Mouse (Mus musculus): Measurements from ENCODE around the gene Nup214. TPM values are rescaled to one million over a fixed set of nuclear protein-coding genes. Genes with fewer than 3 reads are reported as not detected.

The Nup214 gene
- polyA plus RNA-seq, 1 experiment: 75.8 TPM

- Histone ChIP-seq H3K27ac (ENCODE audit: control insufficient read depth, insufficient read depth, low read length) (no peak overlapping the region), H3K4me1 (replicated peaks; ENCODE audit: control insufficient read depth, insufficient read depth, low read length) (no peaks in the 10 kb centered on the region), H3K27me3 (ENCODE audit: control insufficient read depth, insufficient read depth, low read length) (no peaks in the 10 kb centered on the region), H3K4me3 (ENCODE audit: control insufficient read depth, insufficient read depth, low read length) (no peak overlapping the region), H3K36me3 (ENCODE audit: control insufficient read depth, insufficient read depth, low read length) (peaks cover 78% of the 10 kb centered on the region)
- DNase-seq: peak; percentile 34
- WGBS: 85% methylated on average over 2 of the region's 2 CpGs
- TF ChIP-seq CTCF (IDR thresholded peaks at IDR 0.05; ENCODE audit: borderline replicate concordance, control insufficient read depth, extremely low read depth, insufficient read depth, low read length, poor library complexity) (no peak), POLR2A (IDR thresholded peaks at IDR 0.05; ENCODE audit: control insufficient read depth, extremely low read depth, insufficient read depth, low read length, poor library complexity) (no peak)
Observed at GRCm38 (mm10) chr2:31998443-31998842, 24.2 kb downstream of the Nup214 start.

- Histone ChIP-seq H3K4me1 (replicated peaks; ENCODE audit: control insufficient read depth, insufficient read depth, low read length) (no peaks in the 10 kb centered on the region), H3K27ac (ENCODE audit: control insufficient read depth, insufficient read depth, low read length) (peak overlapping the region; percentile 33; the same call in 1 of the 2 replicates), H3K36me3 (ENCODE audit: control insufficient read depth, insufficient read depth, low read length) (peaks cover 66% of the 10 kb centered on the region), H3K27me3 (ENCODE audit: control insufficient read depth, insufficient read depth, low read length) (no peaks in the 10 kb centered on the region), H3K4me3 (ENCODE audit: control insufficient read depth, insufficient read depth, low read length) (no peak overlapping the region)
- 98% methylated on average over 2 of the region's 2 CpGs for WGBS
- TF ChIP-seq POLR2A (IDR thresholded peaks at IDR 0.05; ENCODE audit: control insufficient read depth, extremely low read depth, insufficient read depth, low read length, poor library complexity): no peak
- no peak for TF ChIP-seq CTCF (IDR thresholded peaks at IDR 0.05; ENCODE audit: borderline replicate concordance, control insufficient read depth, extremely low read depth, insufficient read depth, low read length, poor library complexity)
- no peak for DNase-seq
Observed at GRCm38 (mm10) chr2:32008311-32008710, 34.1 kb downstream of the Nup214 start.

- Histone ChIP-seq H3K4me1 (replicated peaks; ENCODE audit: control insufficient read depth, insufficient read depth, low read length) (no peaks in the 10 kb centered on the region), H3K4me3 (ENCODE audit: control insufficient read depth, insufficient read depth, low read length) (no peak overlapping the region)
- no peak for DNase-seq
Observed at GRCm38 (mm10) chr2:32008716-32009115, 34.5 kb downstream of the Nup214 start.

GRCm38 (mm10) chr2:32019704-32020103, 45.5 kb downstream of the Nup214 start:
- TF ChIP-seq CTCF (IDR thresholded peaks at IDR 0.05; ENCODE audit: borderline replicate concordance, control insufficient read depth, extremely low read depth, insufficient read depth, low read length, poor library complexity): no peak
- no peak for TF ChIP-seq POLR2A (IDR thresholded peaks at IDR 0.05; ENCODE audit: control insufficient read depth, extremely low read depth, insufficient read depth, low read length, poor library complexity)
- peaks cover 39% of the 10 kb centered on the region for H3K36me3 ChIP-seq (ENCODE audit: control insufficient read depth, insufficient read depth, low read length)
- H3K27ac ChIP-seq (ENCODE audit: control insufficient read depth, insufficient read depth, low read length): no peak overlapping the region
- WGBS: 93% methylated on average over 4 of the region's 4 CpGs
- H3K4me1 ChIP-seq (replicated peaks; ENCODE audit: control insufficient read depth, insufficient read depth, low read length): no peaks in the 10 kb centered on the region
- H3K4me3 ChIP-seq (ENCODE audit: control insufficient read depth, insufficient read depth, low read length): no peak overlapping the region
- no peak for DNase-seq
- H3K27me3 ChIP-seq (ENCODE audit: control insufficient read depth, insufficient read depth, low read length): no peaks in the 10 kb centered on the region

More at GRCm38 (mm10) chr2:32008716-32009115, 34.5 kb downstream of the Nup214 start:
- no peaks in the 10 kb centered on the region for H3K27me3 ChIP-seq (ENCODE audit: control insufficient read depth, insufficient read depth, low read length)
- WGBS: 89% methylated on average over 11 of the region's 11 CpGs
- peaks cover 62% of the 10 kb centered on the region for H3K36me3 ChIP-seq (ENCODE audit: control insufficient read depth, insufficient read depth, low read length)
- H3K27ac ChIP-seq (ENCODE audit: control insufficient read depth, insufficient read depth, low read length): peak overlapping the region; percentile 33; the same call in 1 of the 2 replicates
- TF ChIP-seq POLR2A (IDR thresholded peaks at IDR 0.05; ENCODE audit: control insufficient read depth, extremely low read depth, insufficient read depth, low read length, poor library complexity): no peak
- no peak for TF ChIP-seq CTCF (IDR thresholded peaks at IDR 0.05; ENCODE audit: borderline replicate concordance, control insufficient read depth, extremely low read depth, insufficient read depth, low read length, poor library complexity)

- H3K27ac ChIP-seq (ENCODE audit: control insufficient read depth, insufficient read depth, low read length): no peak overlapping the region
- H3K4me1 ChIP-seq (replicated peaks; ENCODE audit: control insufficient read depth, insufficient read depth, low read length): no peaks in the 10 kb centered on the region
- TF ChIP-seq POLR2A (IDR thresholded peaks at IDR 0.05; ENCODE audit: control insufficient read depth, extremely low read depth, insufficient read depth, low read length, poor library complexity) (no peak), CTCF (IDR thresholded peaks at IDR 0.05; ENCODE audit: borderline replicate concordance, control insufficient read depth, extremely low read depth, insufficient read depth, low read length, poor library complexity) (no peak)
- WGBS: 95% methylated on average over 5 of the region's 5 CpGs
- no peak for DNase-seq
- peaks cover 39% of the 10 kb centered on the region for H3K36me3 ChIP-seq (ENCODE audit: control insufficient read depth, insufficient read depth, low read length)
- H3K27me3 ChIP-seq (ENCODE audit: control insufficient read depth, insufficient read depth, low read length): no peaks in the 10 kb centered on the region
- no peak overlapping the region for H3K4me3 ChIP-seq (ENCODE audit: control insufficient read depth, insufficient read depth, low read length)
Observed at GRCm38 (mm10) chr2:32020229-32020628, 46.0 kb downstream of the Nup214 start.

GRCm38 (mm10) chr2:32024372-32024771, 50.1 kb downstream of the Nup214 start:
- TF ChIP-seq POLR2A (IDR thresholded peaks at IDR 0.05; ENCODE audit: control insufficient read depth, extremely low read depth, insufficient read depth, low read length, poor library complexity): no peak
- no peak for TF ChIP-seq CTCF (IDR thresholded peaks at IDR 0.05; ENCODE audit: borderline replicate concordance, control insufficient read depth, extremely low read depth, insufficient read depth, low read length, poor library complexity)
- Histone ChIP-seq H3K4me3 (ENCODE audit: control insufficient read depth, insufficient read depth, low read length) (no peak overlapping the region), H3K4me1 (replicated peaks; ENCODE audit: control insufficient read depth, insufficient read depth, low read length) (peaks cover 10% of the 10 kb centered on the region; the same call in 1 of the 2 replicates), H3K27ac (ENCODE audit: control insufficient read depth, insufficient read depth, low read length) (no peak overlapping the region), H3K36me3 (ENCODE audit: control insufficient read depth, insufficient read depth, low read length) (peaks cover 29% of the 10 kb centered on the region), H3K27me3 (ENCODE audit: control insufficient read depth, insufficient read depth, low read length) (no peaks in the 10 kb centered on the region)
- 92% methylated on average over 4 of the region's 4 CpGs for WGBS
- DNase-seq: no peak

GRCm38 (mm10) chr2:32029636-32030035, 55.4 kb downstream of the Nup214 start:
- whole genome bisulfite sequencing: 75% methylated on average over 3 of the region's 3 CpGs
- peaks cover 20% of the 10 kb centered on the region; the same call in 1 of the 2 replicates for H3K36me3 ChIP-seq (ENCODE audit: control insufficient read depth, insufficient read depth, low read length)
- no peak for DNase-seq

More at GRCm38 (mm10) chr2:32029636-32030035, 55.4 kb downstream of the Nup214 start:
- TF ChIP-seq POLR2A (IDR thresholded peaks at IDR 0.05; ENCODE audit: control insufficient read depth, extremely low read depth, insufficient read depth, low read length, poor library complexity): no peak
- TF ChIP-seq CTCF (IDR thresholded peaks at IDR 0.05; ENCODE audit: borderline replicate concordance, control insufficient read depth, extremely low read depth, insufficient read depth, low read length, poor library complexity): no peak
- Histone ChIP-seq H3K4me3 (ENCODE audit: control insufficient read depth, insufficient read depth, low read length) (no peak overlapping the region), H3K4me1 (replicated peaks; ENCODE audit: control insufficient read depth, insufficient read depth, low read length) (peaks cover 46% of the 10 kb centered on the region), H3K27me3 (ENCODE audit: control insufficient read depth, insufficient read depth, low read length) (no peaks in the 10 kb centered on the region), H3K27ac (ENCODE audit: control insufficient read depth, insufficient read depth, low read length) (peak overlapping the region; percentile 76)

All from thymus, adult 2 months (tissue).